Mouse (Mus musculus): ENCODE measurements at regions not wholly inside any gene's neighbourhood (a gene's known extent, or its start where the extent isn't known, plus 50 kb on each side); places are given as distances from the start of the nearest gene placed in this dataset.

DNA sequence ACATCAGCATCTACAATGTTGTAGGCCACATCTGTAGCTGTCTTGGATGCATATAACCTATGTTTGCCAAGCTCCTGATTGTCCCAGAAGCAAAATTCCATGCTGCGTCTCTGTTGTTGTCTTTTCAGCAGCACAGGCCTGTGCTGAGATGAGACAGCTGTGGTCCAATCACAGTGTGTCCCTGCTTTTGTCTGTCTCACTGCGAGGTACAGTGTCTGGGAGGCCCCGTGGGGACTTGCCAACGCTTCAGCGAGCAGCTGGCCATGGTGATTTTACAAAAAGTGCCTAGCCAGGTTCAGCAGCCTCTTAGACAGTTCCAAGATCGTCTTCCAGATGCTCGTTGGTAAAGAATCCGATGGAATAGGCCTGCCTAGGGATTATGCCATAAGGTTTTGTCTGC, 114.6 kb upstream of the Mkln1 start:
- H3K4me3 ChIP-seq (ENCODE audit: control insufficient read depth, insufficient read depth, low read length): no peak overlapping the region
- no peak overlapping the region for H3K27ac ChIP-seq (ENCODE audit: control insufficient read depth, insufficient read depth, low read length)
- H3K36me3 ChIP-seq (ENCODE audit: control insufficient read depth, insufficient read depth, low read length): no peaks in the 10 kb centered on the region
- DNase-seq: no peak
- TF ChIP-seq CTCF (IDR thresholded peaks at IDR 0.05; ENCODE audit: borderline replicate concordance, control insufficient read depth, extremely low read depth, insufficient read depth, low read length, poor library complexity) (no peak), POLR2A (IDR thresholded peaks at IDR 0.05; ENCODE audit: control insufficient read depth, extremely low read depth, insufficient read depth, low read length, poor library complexity) (no peak)
- peaks cover 5% of the 10 kb centered on the region; the same call in 1 of the 2 replicates for H3K4me1 ChIP-seq (replicated peaks; ENCODE audit: control insufficient read depth, insufficient read depth, low read length)
- H3K27me3 ChIP-seq (ENCODE audit: control insufficient read depth, insufficient read depth, low read length): no peaks in the 10 kb centered on the region
- 93% methylated on average over 8 of the region's 8 CpGs for WGBS

DNA sequence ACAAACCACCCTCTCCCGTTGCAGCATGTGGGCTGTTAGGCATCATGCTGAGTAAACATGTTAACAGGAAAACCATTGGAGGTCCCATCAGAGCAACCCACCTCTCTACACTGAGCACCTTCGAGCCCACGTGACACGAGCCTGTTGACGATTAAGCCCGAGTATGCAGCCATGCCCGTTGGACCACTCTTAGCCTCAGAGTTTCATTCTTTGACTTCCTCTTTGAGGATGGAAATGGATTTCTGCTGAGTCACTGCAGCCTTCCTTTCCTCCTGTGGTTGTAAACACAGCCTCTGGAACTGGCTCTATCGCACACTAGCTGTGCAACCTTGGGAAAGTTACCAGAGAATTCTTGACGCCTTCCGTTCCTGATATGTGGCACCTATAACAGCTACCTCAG, 114.1 kb upstream of the Mkln1 start:
- H3K27ac ChIP-seq (ENCODE audit: control insufficient read depth, insufficient read depth, low read length): no peak overlapping the region
- no peaks in the 10 kb centered on the region for H3K36me3 ChIP-seq (ENCODE audit: control insufficient read depth, insufficient read depth, low read length)
- no peak for TF ChIP-seq POLR2A (IDR thresholded peaks at IDR 0.05; ENCODE audit: control insufficient read depth, extremely low read depth, insufficient read depth, low read length, poor library complexity)
- no peak for TF ChIP-seq CTCF (IDR thresholded peaks at IDR 0.05; ENCODE audit: borderline replicate concordance, control insufficient read depth, extremely low read depth, insufficient read depth, low read length, poor library complexity)
- H3K4me1 ChIP-seq (replicated peaks; ENCODE audit: control insufficient read depth, insufficient read depth, low read length): peaks cover 5% of the 10 kb centered on the region; the same call in 1 of the 2 replicates
- no peak overlapping the region for H3K4me3 ChIP-seq (ENCODE audit: control insufficient read depth, insufficient read depth, low read length)
- 19% methylated on average over 10 of the region's 10 CpGs for WGBS
- no peak for DNase-seq
- no peaks in the 10 kb centered on the region for H3K27me3 ChIP-seq (ENCODE audit: control insufficient read depth, insufficient read depth, low read length)

GRCm38 (mm10) chr6:31285064-31285463, 113.5 kb upstream of the Mkln1 start:
- 92% methylated on average over 19 of the region's 19 CpGs for WGBS
- DNase-seq: no peak
- Histone ChIP-seq H3K27ac (ENCODE audit: control insufficient read depth, insufficient read depth, low read length) (no peak overlapping the region), H3K27me3 (ENCODE audit: control insufficient read depth, insufficient read depth, low read length) (no peaks in the 10 kb centered on the region), H3K4me1 (replicated peaks; ENCODE audit: control insufficient read depth, insufficient read depth, low read length) (peaks cover 5% of the 10 kb centered on the region; the same call in 1 of the 2 replicates), H3K4me3 (ENCODE audit: control insufficient read depth, insufficient read depth, low read length) (no peak overlapping the region), H3K36me3 (ENCODE audit: control insufficient read depth, insufficient read depth, low read length) (no peaks in the 10 kb centered on the region)
- TF ChIP-seq CTCF (IDR thresholded peaks at IDR 0.05; ENCODE audit: borderline replicate concordance, control insufficient read depth, extremely low read depth, insufficient read depth, low read length, poor library complexity) (no peak), POLR2A (IDR thresholded peaks at IDR 0.05; ENCODE audit: control insufficient read depth, extremely low read depth, insufficient read depth, low read length, poor library complexity) (no peak)

GRCm38 (mm10) chr6:31285981-31286737, 112.4 kb upstream of the Mkln1 start:
- Histone ChIP-seq H3K27ac (ENCODE audit: control insufficient read depth, insufficient read depth, low read length) (no peak overlapping the region), H3K4me3 (ENCODE audit: control insufficient read depth, insufficient read depth, low read length) (no peak overlapping the region), H3K36me3 (ENCODE audit: control insufficient read depth, insufficient read depth, low read length) (no peaks in the 10 kb centered on the region), H3K27me3 (ENCODE audit: control insufficient read depth, insufficient read depth, low read length) (no peaks in the 10 kb centered on the region), H3K4me1 (replicated peaks; ENCODE audit: control insufficient read depth, insufficient read depth, low read length) (peaks cover 5% of the 10 kb centered on the region; the same call in 1 of the 2 replicates)
- DNase-seq: no peak
- TF ChIP-seq CTCF (IDR thresholded peaks at IDR 0.05; ENCODE audit: borderline replicate concordance, control insufficient read depth, extremely low read depth, insufficient read depth, low read length, poor library complexity) (no peak), POLR2A (IDR thresholded peaks at IDR 0.05; ENCODE audit: control insufficient read depth, extremely low read depth, insufficient read depth, low read length, poor library complexity) (no peak)
- WGBS: 91% methylated on average over 11 of the region's 11 CpGs

GRCm38 (mm10) chr6:31287176-31287575, 111.4 kb upstream of the Mkln1 start:
- H3K27ac ChIP-seq (ENCODE audit: control insufficient read depth, insufficient read depth, low read length): no peak overlapping the region
- H3K27me3 ChIP-seq (ENCODE audit: control insufficient read depth, insufficient read depth, low read length): no peaks in the 10 kb centered on the region
- 97% methylated on average over 2 of the region's 2 CpGs for WGBS
- peaks cover 5% of the 10 kb centered on the region; the same call in 1 of the 2 replicates for H3K4me1 ChIP-seq (replicated peaks; ENCODE audit: control insufficient read depth, insufficient read depth, low read length)
- no peak for DNase-seq
- H3K4me3 ChIP-seq (ENCODE audit: control insufficient read depth, insufficient read depth, low read length): no peak overlapping the region
- TF ChIP-seq CTCF (IDR thresholded peaks at IDR 0.05; ENCODE audit: borderline replicate concordance, control insufficient read depth, extremely low read depth, insufficient read depth, low read length, poor library complexity) (no peak), POLR2A (IDR thresholded peaks at IDR 0.05; ENCODE audit: control insufficient read depth, extremely low read depth, insufficient read depth, low read length, poor library complexity) (no peak)
- H3K36me3 ChIP-seq (ENCODE audit: control insufficient read depth, insufficient read depth, low read length): no peaks in the 10 kb centered on the region

DNA sequence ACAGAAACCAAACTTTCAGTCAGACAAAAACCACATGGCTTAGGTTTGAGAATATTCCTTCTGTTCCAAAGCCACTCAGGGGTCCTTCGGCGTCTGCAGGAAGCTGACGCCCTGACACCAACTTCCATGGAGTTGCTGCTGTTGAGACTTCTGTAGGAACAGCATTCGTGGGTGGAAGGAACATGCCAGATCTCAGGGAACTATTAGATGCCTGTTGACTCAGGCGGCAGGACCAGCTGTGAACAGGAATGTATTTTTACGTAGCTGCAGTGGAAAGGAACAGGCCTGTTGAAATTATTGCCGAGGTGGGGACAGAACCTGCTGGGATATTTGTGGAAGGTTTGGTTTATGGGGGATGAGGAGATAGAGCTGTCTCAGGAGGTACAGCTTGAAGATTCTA, 110.8 kb upstream of the Mkln1 start:
- TF ChIP-seq POLR2A (IDR thresholded peaks at IDR 0.05; ENCODE audit: control insufficient read depth, extremely low read depth, insufficient read depth, low read length, poor library complexity): no peak
- no peak for TF ChIP-seq CTCF (IDR thresholded peaks at IDR 0.05; ENCODE audit: borderline replicate concordance, control insufficient read depth, extremely low read depth, insufficient read depth, low read length, poor library complexity)
- Histone ChIP-seq H3K27ac (ENCODE audit: control insufficient read depth, insufficient read depth, low read length) (no peak overlapping the region), H3K4me1 (replicated peaks; ENCODE audit: control insufficient read depth, insufficient read depth, low read length) (peaks cover 5% of the 10 kb centered on the region; the same call in 1 of the 2 replicates), H3K36me3 (ENCODE audit: control insufficient read depth, insufficient read depth, low read length) (no peaks in the 10 kb centered on the region), H3K27me3 (ENCODE audit: control insufficient read depth, insufficient read depth, low read length) (no peaks in the 10 kb centered on the region), H3K4me3 (ENCODE audit: control insufficient read depth, insufficient read depth, low read length) (no peak overlapping the region)
- no peak for DNase-seq
- 78% methylated on average over 7 of the region's 7 CpGs for WGBS

Measured in thymus, adult 2 months (tissue).